ENCODE assay signal across 32 mouse cellular contexts in the genomic region with DNA sequence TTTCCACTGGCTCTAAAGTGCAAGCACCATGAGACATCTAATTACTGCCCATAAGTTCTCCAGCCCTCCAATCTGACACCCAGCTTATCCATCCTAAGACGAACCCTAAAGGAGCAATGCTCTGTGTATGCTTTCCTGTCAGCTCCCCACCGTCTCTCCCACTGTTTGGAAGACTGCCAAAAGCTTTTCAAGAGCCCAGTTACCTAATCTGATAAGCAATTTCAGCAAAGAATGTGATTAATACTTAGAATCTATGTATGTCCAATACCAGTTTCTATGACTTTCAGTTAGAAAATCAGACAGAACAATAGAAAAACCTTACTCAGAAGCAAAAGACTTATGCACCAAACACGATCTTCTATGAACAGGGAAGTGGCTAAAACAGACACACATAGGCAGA.
DNase-seq lines count a peak whose midpoint lies in the region; ATAC-seq lines count a peak whose summit lies in the region.
"Had no signal": no experiment of that assay in that cellular context is flagged by ENCODE, and none has a peak within 500 bp of the region (broad histone marks: within the 10 kb centered on the region; RNA-seq: fewer than 3 reads in every experiment).

No protein-coding gene starts in this region.

- ATAC-seq in embryonic facial prominence, embryonic 14.5 days (ENCODE audit: low read depth): no peak
- ATAC-seq in midbrain, embryonic 14.5 days (ENCODE audit: low FRiP score, low TSS enrichment): no peak
- no peak for ATAC-seq in midbrain, embryonic 15.5 days (replicated peaks)
- 0 out of 2 replicates have a peak, but pooled peaks have one; percentile 40 for ATAC-seq in megakaryocyte-erythroid progenitor cell, adult 5-6 weeks (replicated peaks; ENCODE audit: low FRiP score, low TSS enrichment, poor library complexity, severe bottlenecking)
- ATAC-seq: hindbrain, embryonic 16.5 days; intestine, embryonic 15.5 days; liver, embryonic 12.5 days; liver, postnatal 0 days had no signal

- H3K4me1 ChIP-seq in embryonic facial prominence, embryonic 14.5 days (ENCODE audit: control insufficient read depth, insufficient read depth, low read length): no peaks in the 10 kb centered on the region
- H3K4me1 ChIP-seq in embryonic facial prominence, embryonic 10.5 days: no peaks in the 10 kb centered on the region
- no peaks in the 10 kb centered on the region for H3K4me1 ChIP-seq in midbrain, embryonic 14.5 days (ENCODE audit: control insufficient read depth, insufficient read depth, low read length)
- no peaks in the 10 kb centered on the region for H3K4me1 ChIP-seq in midbrain, embryonic 15.5 days
- H3K4me1 ChIP-seq: intestine, embryonic 15.5 days; neural tube, embryonic 15.5 days had no signal

- WGBS in embryonic facial prominence, embryonic 14.5 days: 39% methylated on average over 3 of the region's 3 CpGs
- 81% methylated on average over 3 of the region's 3 CpGs for WGBS in embryonic facial prominence, embryonic 10.5 days
- 46% methylated on average over 3 of the region's 3 CpGs for WGBS in midbrain, embryonic 14.5 days
- 44% methylated on average over 3 of the region's 3 CpGs for WGBS in midbrain, embryonic 15.5 days

- H3K9me3 ChIP-seq in embryonic facial prominence, embryonic 14.5 days (ENCODE audit: control insufficient read depth, low read length): no peaks in the 10 kb centered on the region
- no peaks in the 10 kb centered on the region for H3K9me3 ChIP-seq in embryonic facial prominence, embryonic 10.5 days
- H3K9me3 ChIP-seq in midbrain, embryonic 14.5 days (ENCODE audit: control insufficient read depth, low read length): no peaks in the 10 kb centered on the region
- H3K9me3 ChIP-seq in midbrain, embryonic 15.5 days: no peaks in the 10 kb centered on the region
- H3K9me3 ChIP-seq: heart, embryonic 10.5 days; heart, embryonic 15.5 days; intestine, embryonic 15.5 days; liver, embryonic 12.5 days; neural tube, embryonic 15.5 days had no signal

- H3K4me2 ChIP-seq in embryonic facial prominence, embryonic 14.5 days (ENCODE audit: low read depth, low read length): no peak overlapping the region
- no peak overlapping the region for H3K4me2 ChIP-seq in midbrain, embryonic 14.5 days (ENCODE audit: low read length)
- H3K4me2 ChIP-seq in midbrain, embryonic 15.5 days: no peak overlapping the region
- H3K4me2 ChIP-seq: heart, embryonic 15.5 days; intestine, embryonic 15.5 days; liver, embryonic 12.5 days; midbrain, embryonic 11.5 days; neural tube, embryonic 15.5 days had no signal

- H3K27me3 ChIP-seq in embryonic facial prominence, embryonic 14.5 days (replicated peaks; ENCODE audit: control insufficient read depth, insufficient read depth, low read length): no peaks in the 10 kb centered on the region
- no peaks in the 10 kb centered on the region for H3K27me3 ChIP-seq in embryonic facial prominence, embryonic 10.5 days (replicated peaks; ENCODE audit: low read depth, poor library complexity, severe bottlenecking)
- H3K27me3 ChIP-seq in midbrain, embryonic 14.5 days (ENCODE audit: control insufficient read depth, insufficient read depth, low read length): no peaks in the 10 kb centered on the region
- no peaks in the 10 kb centered on the region for H3K27me3 ChIP-seq in midbrain, embryonic 15.5 days (replicated peaks)
- H3K27me3 ChIP-seq: CH12.LX; heart, embryonic 15.5 days; intestine, embryonic 15.5 days; liver, embryonic 12.5 days; neural tube, embryonic 15.5 days had no signal

- DNase-seq in embryonic facial prominence, embryonic 14.5 days (ENCODE audit: low spot score): peak; percentile 24
- no peak for DNase-seq in embryonic facial prominence, embryonic 10.5 days (ENCODE audit: low spot score)
- peak; percentile 58 for DNase-seq in midbrain, embryonic 14.5 days
- peak; percentile 47 for DNase-seq in MEL-GATA-1-ER (ENCODE audit: extremely low read depth, low read depth)
- no peak for DNase-seq in layer of hippocampus, adult 11-12 months (ENCODE audit: low spot score)
- no peak for DNase-seq in gastrocnemius, adult 18-20 months (ENCODE audit: low spot score)
- DNase-seq: adrenal gland, postnatal 25 days; cerebellum, adult 2 months; cerebellum, postnatal 25 days; gastrocnemius, postnatal 25 days; heart, adult 11 months; heart, postnatal 36 days; kidney, adult 2 months; kidney, postnatal 36 days; left cerebral cortex, postnatal 4 days; liver, postnatal 0 days; lung, postnatal 10 days; right cerebral cortex, postnatal 4 days; thymus, adult 18-20 months; thymus, postnatal 25 days had no signal

- no peak overlapping the region for H3K9ac ChIP-seq in embryonic facial prominence, embryonic 14.5 days (ENCODE audit: low read depth, low read length)
- H3K9ac ChIP-seq in midbrain, embryonic 14.5 days (replicated peaks; ENCODE audit: low read length): no peak overlapping the region
- no peak overlapping the region for H3K9ac ChIP-seq in midbrain, embryonic 15.5 days
- H3K9ac ChIP-seq: heart, embryonic 15.5 days; intestine, embryonic 15.5 days; liver, embryonic 12.5 days; liver, postnatal 0 days; neural tube, embryonic 15.5 days had no signal

- H3K4me3 ChIP-seq in embryonic facial prominence, embryonic 14.5 days (ENCODE audit: low read depth, low read length): no peak overlapping the region
- H3K4me3 ChIP-seq in embryonic facial prominence, embryonic 10.5 days: no peak overlapping the region
- H3K4me3 ChIP-seq in midbrain, embryonic 14.5 days (replicated peaks; ENCODE audit: low read depth, low read length): no peak overlapping the region
- H3K4me3 ChIP-seq in midbrain, embryonic 15.5 days: no peak overlapping the region
- H3K4me3 ChIP-seq: heart, embryonic 10.5 days; heart, embryonic 15.5 days; intestine, embryonic 15.5 days; liver, embryonic 12.5 days; neural tube, embryonic 15.5 days had no signal

- H3K27ac ChIP-seq in embryonic facial prominence, embryonic 14.5 days (replicated peaks; ENCODE audit: low read depth, low read length): no peak overlapping the region
- no peak overlapping the region for H3K27ac ChIP-seq in embryonic facial prominence, embryonic 10.5 days (replicated peaks)
- no peak overlapping the region for H3K27ac ChIP-seq in midbrain, embryonic 14.5 days (replicated peaks; ENCODE audit: low read depth, low read length)
- no peak overlapping the region for H3K27ac ChIP-seq in midbrain, embryonic 15.5 days
- H3K27ac ChIP-seq: heart, embryonic 10.5 days; heart, embryonic 15.5 days; intestine, embryonic 15.5 days; liver, embryonic 12.5 days; macrophage; neural tube, embryonic 15.5 days; stomach, postnatal 0 days had no signal

- no peaks in the 10 kb centered on the region for H3K36me3 ChIP-seq in embryonic facial prominence, embryonic 14.5 days (ENCODE audit: control insufficient read depth, insufficient read depth, low read length)
- no peaks in the 10 kb centered on the region for H3K36me3 ChIP-seq in embryonic facial prominence, embryonic 10.5 days (replicated peaks)
- no peaks in the 10 kb centered on the region for H3K36me3 ChIP-seq in midbrain, embryonic 14.5 days (ENCODE audit: control insufficient read depth, insufficient read depth, low read length)
- H3K36me3 ChIP-seq in midbrain, embryonic 15.5 days (replicated peaks): no peaks in the 10 kb centered on the region
- H3K36me3 ChIP-seq: heart, embryonic 10.5 days; heart, embryonic 15.5 days; intestine, embryonic 15.5 days; liver, embryonic 12.5 days; neural tube, embryonic 15.5 days had no signal

Comparison
In these comparisons a context has a peak if more than half of its experiments do, and no peak if none do; other contexts are left out.
1. DNase-seq: peak in embryonic facial prominence, embryonic 14.5 days (single experiment), midbrain, embryonic 14.5 days (single experiment) and MEL-GATA-1-ER (single experiment); none in embryonic facial prominence, embryonic 10.5 days (single experiment), layer of hippocampus, adult 11-12 months (single experiment) and gastrocnemius, adult 18-20 months (single experiment).